Comparison of ENCODE assay signal across 10 mouse cellular contexts in genomic region chr12:112590566-112591239, GRCm38 (mm10). TPM values are rescaled to one million over a fixed set of nuclear protein-coding genes. Genes with fewer than 3 reads are reported as not detected.
A peak's percentile ranks its signal among the peaks of the same experiment; 100 is the strongest.
DNase-seq lines count a peak whose midpoint lies in the region; ATAC-seq and TF ChIP-seq lines count a peak whose summit lies in the region.
"Had no signal": no experiment of that assay in that cellular context is flagged by ENCODE, and none has a peak within 500 bp of the region (broad histone marks: within the 10 kb centered on the region; RNA-seq: fewer than 3 reads in every experiment).

No protein-coding gene starts in this region.

- H3K4me3 ChIP-seq in limb, embryonic 12.5 days (replicated peaks): no peak overlapping the region
- no peak overlapping the region for H3K4me3 ChIP-seq in limb, embryonic 10.5 days
- peak overlapping the region; percentile 86 for H3K4me3 ChIP-seq in bone marrow macrophage, adult 2 months (ENCODE audit: insufficient read depth, low read length)
- no peak overlapping the region for H3K4me3 ChIP-seq in midbrain, embryonic 11.5 days (ENCODE audit: low read depth, low read length)

- ATAC-seq in limb, embryonic 12.5 days (ENCODE audit: insufficient number of reproducible peaks, insufficient read depth, low FRiP score, low TSS enrichment, low read depth): no peak
- no peak for ATAC-seq in midbrain, embryonic 11.5 days (ENCODE audit: low FRiP score)

- peaks cover 43% of the 10 kb centered on the region for H3K4me1 ChIP-seq in limb, embryonic 12.5 days (replicated peaks)
- peaks cover 61% of the 10 kb centered on the region for H3K4me1 ChIP-seq in limb, embryonic 10.5 days
- H3K4me1 ChIP-seq in bone marrow macrophage, adult 2 months (ENCODE audit: control insufficient read depth, insufficient read depth, low read length): peaks cover 61% of the 10 kb centered on the region
- peaks cover 10% of the 10 kb centered on the region for H3K4me1 ChIP-seq in midbrain, embryonic 11.5 days (ENCODE audit: control insufficient read depth, insufficient read depth, low read length)

- H3K27ac ChIP-seq in limb, embryonic 12.5 days: no peak overlapping the region
- no peak overlapping the region for H3K27ac ChIP-seq in limb, embryonic 10.5 days
- H3K27ac ChIP-seq in bone marrow macrophage, adult 2 months (ENCODE audit: insufficient read depth, low read depth, low read length): no peak overlapping the region
- no peak overlapping the region for H3K27ac ChIP-seq in midbrain, embryonic 11.5 days (ENCODE audit: low read depth, low read length)
- H3K27ac ChIP-seq: limb, embryonic 15.5 days had no signal

- 64% methylated on average over 8 of the region's 8 CpGs for WGBS in limb, embryonic 12.5 days
- WGBS in limb, embryonic 10.5 days: 62% methylated on average over 8 of the region's 8 CpGs
- 85% methylated on average over 8 of the region's 8 CpGs for WGBS in midbrain, embryonic 11.5 days

- H3K9me3 ChIP-seq in limb, embryonic 12.5 days: no peaks in the 10 kb centered on the region
- no peaks in the 10 kb centered on the region for H3K9me3 ChIP-seq in limb, embryonic 10.5 days (replicated peaks)
- H3K9me3 ChIP-seq in midbrain, embryonic 11.5 days (ENCODE audit: control insufficient read depth, low read length): no peaks in the 10 kb centered on the region
- H3K9me3 ChIP-seq: limb, embryonic 15.5 days had no signal

- DNase-seq in heart, adult 11 months: peak; percentile 87
- DNase-seq in heart, postnatal 4 days: no peak
- DNase-seq in limb, embryonic 10.5 days (ENCODE audit: low spot score): no peak
- peak; percentile 90 for DNase-seq in cerebellum, postnatal 25 days
- no peak for DNase-seq in midbrain, embryonic 11.5 days (ENCODE audit: low spot score, missing footprints)
- DNase-seq in kidney, postnatal 4 days: no peak
- DNase-seq: kidney, adult 18-20 months had no signal

- 0 out of 2 replicates have a peak overlapping the region, but pooled peaks have one; percentile 23 for H3K9ac ChIP-seq in limb, embryonic 12.5 days (replicated peaks)
- H3K9ac ChIP-seq in midbrain, embryonic 11.5 days (ENCODE audit: low read length): no peak overlapping the region
- H3K9ac ChIP-seq: limb, embryonic 15.5 days had no signal

- no peak overlapping the region for H3K4me2 ChIP-seq in limb, embryonic 12.5 days
- no peak overlapping the region for H3K4me2 ChIP-seq in midbrain, embryonic 11.5 days
- H3K4me2 ChIP-seq: limb, embryonic 15.5 days had no signal

- TF ChIP-seq POLR2A in bone marrow macrophage, adult 2 months (IDR thresholded peaks at IDR 0.05; ENCODE audit: borderline replicate concordance, low read depth, low read length): no peak

- TF ChIP-seq CTCF in bone marrow macrophage, adult 2 months (IDR thresholded peaks at IDR 0.05; ENCODE audit: low read depth, low read length): no peak

- peaks cover 43% of the 10 kb centered on the region for H3K27me3 ChIP-seq in limb, embryonic 12.5 days
- peaks cover 55% of the 10 kb centered on the region for H3K27me3 ChIP-seq in limb, embryonic 10.5 days (ENCODE audit: low read depth, poor library complexity, severe bottlenecking)
- H3K27me3 ChIP-seq in midbrain, embryonic 11.5 days (ENCODE audit: control insufficient read depth, insufficient read depth, low read length): peaks cover 31% of the 10 kb centered on the region

- H3K36me3 ChIP-seq in limb, embryonic 12.5 days: no peaks in the 10 kb centered on the region
- no peaks in the 10 kb centered on the region for H3K36me3 ChIP-seq in limb, embryonic 10.5 days
- H3K36me3 ChIP-seq in midbrain, embryonic 11.5 days (ENCODE audit: control insufficient read depth, insufficient read depth, low read length): no peaks in the 10 kb centered on the region
- H3K36me3 ChIP-seq: limb, embryonic 15.5 days had no signal

RNA-seq across cellular contexts. Expression of gene Inf2, which starts 2.1 kb away (rescaled TPM):
- 10 to 100 TPM; 18.6 to 19.7 TPM for total RNA-seq in heart, postnatal 4 days (2021)
- polyA plus RNA-seq in limb, embryonic 12.5 days (2016; fragmentation: Nextera tagmentation; extraction: Ambion mirVana): 2.0 and 2.2 TPM in 2 replicates
- polyA plus RNA-seq in limb, embryonic 10.5 days (2016; fragmentation: Nextera tagmentation; extraction: Ambion mirVana): 1.3 and 1.6 TPM in 2 replicates
- 28.0 and 30.8 TPM in 2 replicates for polyA plus RNA-seq in bone marrow macrophage, adult 2 months (2012; ENCODE audit: insufficient read depth, insufficient read length, missing spikeins)
- 1.2 and 1.4 TPM in 2 replicates for polyA plus RNA-seq in midbrain, embryonic 11.5 days (2014; fragmentation: Nextera tagmentation; extraction: Ambion mirVana)

RNA-seq across cellular contexts. Expression of gene Adssl1, which starts 29.1 kb away (rescaled TPM):
- 100 to 1,000 TPM; 135 to 137 TPM for total RNA-seq in heart, postnatal 4 days (2021)
- polyA plus RNA-seq in limb, embryonic 12.5 days (2016; fragmentation: Nextera tagmentation; extraction: Ambion mirVana): 9.2 and 10.0 TPM in 2 replicates
- polyA plus RNA-seq in limb, embryonic 10.5 days (2016; fragmentation: Nextera tagmentation; extraction: Ambion mirVana): 1.9 and 3.0 TPM in 2 replicates
- polyA plus RNA-seq in bone marrow macrophage, adult 2 months (2012; ENCODE audit: insufficient read depth, insufficient read length, missing spikeins): 33.2 and 38.5 TPM in 2 replicates
- polyA plus RNA-seq in midbrain, embryonic 11.5 days (2014; fragmentation: Nextera tagmentation; extraction: Ambion mirVana): 1.9 and 2.7 TPM in 2 replicates

RNA-seq across cellular contexts. Expression of gene Siva1, which starts 53.8 kb away (rescaled TPM):
- 10 to 100 TPM; 39.9 to 43.2 TPM for total RNA-seq in heart, postnatal 4 days (2021)
- 248 and 258 TPM in 2 replicates for polyA plus RNA-seq in limb, embryonic 12.5 days (2016; fragmentation: Nextera tagmentation; extraction: Ambion mirVana)
- 359 and 361 TPM in 2 replicates for polyA plus RNA-seq in limb, embryonic 10.5 days (2016; fragmentation: Nextera tagmentation; extraction: Ambion mirVana)
- polyA plus RNA-seq in bone marrow macrophage, adult 2 months (2012; ENCODE audit: insufficient read depth, insufficient read length, missing spikeins): 34.9 and 52.4 TPM in 2 replicates
- polyA plus RNA-seq in midbrain, embryonic 11.5 days (2014; fragmentation: Nextera tagmentation; extraction: Ambion mirVana): 182 and 230 TPM in 2 replicates

Comparison
In these comparisons a context has a peak if more than half of its experiments do, and no peak if none do; other contexts are left out.
1. DNase-seq: peak in heart, adult 11 months (single experiment) and cerebellum, postnatal 25 days (2 of 2); none in heart, postnatal 4 days (single experiment), limb, embryonic 10.5 days (single experiment), midbrain, embryonic 11.5 days (single experiment) and kidney, postnatal 4 days (0 of 2).